Mouse (Mus musculus) CD4-positive helper T cell, adult 2 months (primary cell): Measurements from ENCODE around the gene Nr5a1.

Source experiments
- DNase-seq: peaks from one replicate; pipeline ENCODE4 v3.0.0-alpha.2; 2012; ENCODE audit warnings: low read depth, missing footprints, low spot score

The Nr5a1 gene

DNA sequence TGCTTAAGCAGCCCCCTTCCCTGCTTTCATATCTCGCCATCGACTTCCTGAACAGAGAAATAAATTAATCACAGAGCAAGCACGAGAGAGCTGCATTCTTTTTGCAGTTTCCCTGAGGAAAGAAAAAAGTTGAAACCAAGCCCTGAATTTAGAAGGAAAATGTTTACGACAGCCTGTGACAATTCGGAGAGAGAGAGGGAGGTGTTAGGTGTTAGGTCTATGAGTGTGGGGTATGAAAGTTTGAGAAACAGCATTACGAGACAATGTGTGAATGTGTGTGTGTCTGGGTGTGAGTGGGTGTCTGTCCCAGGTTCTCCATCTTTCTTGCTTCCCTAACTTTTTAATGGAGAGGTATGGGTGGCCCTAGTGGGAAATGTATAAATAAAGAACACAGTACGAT, 62.2 kb downstream of the Nr5a1 start:
- no peak for DNase-seq

- DNase-seq, result no peak
Observed at GRCm38 (mm10) chr2:38650340-38650739, 64.0 kb downstream of the Nr5a1 start.

DNA sequence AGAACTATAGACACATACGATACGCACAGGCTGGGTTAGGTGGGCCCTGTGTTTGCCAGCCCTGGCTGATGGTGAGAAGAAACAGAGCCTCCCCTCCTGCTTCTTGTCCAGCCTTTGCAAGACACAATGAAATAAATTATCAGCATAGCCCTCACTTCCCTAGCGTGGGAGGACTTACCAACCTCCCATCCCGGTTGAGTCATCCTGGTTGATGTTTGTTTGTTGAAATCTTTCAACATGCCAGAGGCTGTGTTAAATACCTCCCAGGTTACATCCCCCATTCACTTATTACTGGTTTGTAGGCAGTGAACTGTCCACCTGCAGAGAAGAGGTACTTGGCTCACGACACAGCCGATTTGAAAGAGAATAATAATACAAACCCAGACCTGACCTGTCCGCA, 66.7 kb downstream of the Nr5a1 start:
- no peak for DNase-seq

GRCm38 (mm10) chr2:38647201-38647606, 67.1 kb downstream of the Nr5a1 start:
- DNase-seq, result no peak

DNA sequence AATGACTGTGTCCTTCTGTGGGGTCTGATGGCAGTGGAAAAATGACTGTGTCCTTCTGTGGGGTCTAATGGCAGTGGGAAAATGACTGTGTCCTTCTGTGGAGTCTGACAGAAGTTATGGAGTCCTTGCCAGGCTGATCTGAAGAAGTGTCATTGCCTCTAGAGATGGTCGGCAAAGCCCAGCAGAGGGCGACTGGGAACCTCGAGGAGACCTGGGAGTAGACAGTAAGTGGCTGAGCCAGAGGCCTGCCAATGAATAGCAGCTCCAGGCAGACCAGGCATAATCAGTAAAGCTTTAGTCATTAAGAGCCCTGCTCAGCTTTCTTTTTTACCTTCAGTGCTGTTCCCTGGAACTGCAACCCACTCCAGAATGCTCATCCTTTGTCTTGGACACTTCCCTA, 68.4 kb downstream of the Nr5a1 start:
- DNase-seq, result peak; percentile 45

GRCm38 (mm10) chr2:38643625-38644427, 70.5 kb downstream of the Nr5a1 start, which contains the start of gene Psmb7:
Psmb7 (minus strand) TSS chr2:38644087.
- DNase-seq, result peak; percentile 93
